Mouse (Mus musculus): Measurements from ENCODE around the gene Syk. TPM values are rescaled to one million over a fixed set of nuclear protein-coding genes. Genes with fewer than 3 reads are reported as not detected.

Gene Syk
- polyA plus RNA-seq, 1 experiment from 2014 or later = 3.9 TPM

DNA sequence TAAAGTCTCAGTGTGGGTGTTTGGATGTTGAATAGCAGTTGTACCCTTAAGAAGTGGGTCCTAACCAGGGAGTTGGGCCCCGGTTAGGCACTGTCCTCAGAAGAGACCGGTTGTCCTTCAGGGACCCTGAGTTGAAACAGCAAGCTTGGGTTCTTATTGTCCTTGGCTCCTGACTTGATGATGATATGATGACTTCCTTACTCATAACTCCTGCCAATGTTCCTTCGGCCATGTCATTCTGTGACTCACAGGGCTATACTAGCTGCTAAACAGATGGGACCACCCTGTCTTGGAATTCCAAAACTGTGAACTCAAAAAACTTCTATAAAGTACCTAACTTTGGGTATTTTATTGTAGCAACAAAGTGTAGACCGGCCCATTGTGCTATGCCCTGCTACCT lies 4.8 kb downstream of the Syk start:
- no peak overlapping the region for H3K4me2 ChIP-seq (ENCODE audit: low read depth, low read length)
- H3K9me3 ChIP-seq (replicated peaks; ENCODE audit: control insufficient read depth, low read length) = no peaks in the 10 kb centered on the region
- H3K27me3 ChIP-seq (ENCODE audit: control insufficient read depth, insufficient read depth, low read length) = no peaks in the 10 kb centered on the region
- no peak overlapping the region for H3K27ac ChIP-seq (ENCODE audit: low read length)
- no peak overlapping the region for H3K9ac ChIP-seq (ENCODE audit: low read length)
- no peak overlapping the region for H3K4me3 ChIP-seq (replicated peaks; ENCODE audit: low read length)
- no peaks in the 10 kb centered on the region for H3K4me1 ChIP-seq (ENCODE audit: control insufficient read depth, insufficient read depth, low read length)
- WGBS = 89% methylated on average over 4 of the region's 4 CpGs
- ATAC-seq (ENCODE audit: insufficient read depth, low FRiP score) = no peak
- H3K36me3 ChIP-seq (ENCODE audit: control insufficient read depth, insufficient read depth, low read length) = no peaks in the 10 kb centered on the region

GRCm38 (mm10) chr13:52589043-52589442 lies 6.1 kb downstream of the Syk start:
- Histone ChIP-seq H3K4me2 (ENCODE audit: low read depth, low read length) (no peak overlapping the region), H3K9ac (ENCODE audit: low read length) (no peak overlapping the region), H3K27ac (ENCODE audit: low read length) (no peak overlapping the region), H3K4me3 (replicated peaks; ENCODE audit: low read length) (no peak overlapping the region), H3K4me1 (ENCODE audit: control insufficient read depth, insufficient read depth, low read length) (no peaks in the 10 kb centered on the region), H3K9me3 (replicated peaks; ENCODE audit: control insufficient read depth, low read length) (no peaks in the 10 kb centered on the region), H3K36me3 (ENCODE audit: control insufficient read depth, insufficient read depth, low read length) (no peaks in the 10 kb centered on the region), H3K27me3 (ENCODE audit: control insufficient read depth, insufficient read depth, low read length) (no peaks in the 10 kb centered on the region)
- WGBS = 81% methylated on average over 4 of the region's 4 CpGs
- no peak for ATAC-seq (ENCODE audit: insufficient read depth, low FRiP score)

DNA sequence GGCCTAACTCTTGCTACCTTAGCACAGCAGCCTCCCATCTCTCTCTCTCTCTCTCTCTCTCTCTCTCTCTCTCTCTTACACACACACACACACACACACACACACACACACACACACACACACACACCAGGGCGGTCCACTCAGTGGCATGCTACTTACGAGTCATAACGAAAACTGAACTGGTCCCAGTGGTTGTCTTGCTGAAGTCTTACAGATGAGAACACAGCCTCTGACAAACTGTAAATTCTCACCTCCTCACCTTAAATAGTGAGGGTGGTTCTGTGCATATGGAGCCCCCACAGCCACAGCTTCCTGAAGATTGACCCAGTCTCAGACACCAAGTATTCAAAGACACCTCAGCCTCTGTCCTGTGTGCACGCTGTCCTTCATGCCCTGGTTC lies 8.9 kb downstream of the Syk start:
- Histone ChIP-seq H3K4me2 (ENCODE audit: low read depth, low read length) (no peak overlapping the region), H3K36me3 (ENCODE audit: control insufficient read depth, insufficient read depth, low read length) (no peaks in the 10 kb centered on the region), H3K4me1 (ENCODE audit: control insufficient read depth, insufficient read depth, low read length) (no peaks in the 10 kb centered on the region), H3K27me3 (ENCODE audit: control insufficient read depth, insufficient read depth, low read length) (no peaks in the 10 kb centered on the region), H3K27ac (ENCODE audit: low read length) (no peak overlapping the region), H3K9ac (ENCODE audit: low read length) (no peak overlapping the region), H3K4me3 (replicated peaks; ENCODE audit: low read length) (no peak overlapping the region), H3K9me3 (replicated peaks; ENCODE audit: control insufficient read depth, low read length) (no peaks in the 10 kb centered on the region)
- no peak for ATAC-seq (ENCODE audit: insufficient read depth, low FRiP score)
- WGBS = 94% methylated on average over 4 of the region's 4 CpGs

GRCm38 (mm10) chr13:52596692-52597091 lies 13.7 kb downstream of the Syk start:
- ATAC-seq (ENCODE audit: insufficient read depth, low FRiP score) = no peak
- no peak overlapping the region for H3K27ac ChIP-seq (ENCODE audit: low read length)

DNA sequence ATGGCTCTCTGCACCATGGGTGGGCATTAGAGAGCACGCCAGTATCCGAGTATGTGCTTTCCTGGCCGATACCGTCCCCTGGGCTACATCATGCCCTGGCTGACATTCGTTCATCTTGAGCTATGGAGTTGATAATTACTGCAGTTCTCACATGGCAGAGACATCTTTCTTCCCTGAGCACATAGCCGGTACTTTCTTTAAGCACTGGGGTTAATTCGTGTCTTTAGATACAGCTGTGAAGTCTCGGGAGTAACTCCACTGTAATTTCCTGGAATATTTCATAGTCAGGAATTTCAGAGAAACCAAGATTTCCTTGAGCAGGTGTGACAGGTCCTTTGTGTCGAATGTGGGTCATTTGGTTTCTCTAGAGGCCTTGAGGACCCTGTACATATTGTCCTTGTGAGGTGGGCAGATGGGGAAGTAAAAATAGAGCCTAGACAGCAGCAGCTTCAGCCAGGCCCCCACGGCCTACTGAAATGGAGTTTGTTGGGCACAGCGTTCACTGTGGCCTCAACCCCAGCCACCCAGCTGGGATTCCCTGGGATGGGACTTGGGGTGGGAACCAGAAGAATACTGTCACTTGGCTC lies 14.2 kb downstream of the Syk start:
- H3K27me3 ChIP-seq (ENCODE audit: control insufficient read depth, insufficient read depth, low read length) = no peaks in the 10 kb centered on the region
- H3K4me2 ChIP-seq (ENCODE audit: low read depth, low read length) = 0 out of 2 replicates have a peak overlapping the region, but pooled peaks have one; percentile 31
- no peak for ATAC-seq (ENCODE audit: insufficient read depth, low FRiP score)
- 72% methylated on average over 11 of the region's 11 CpGs for WGBS
- H3K9me3 ChIP-seq (replicated peaks; ENCODE audit: control insufficient read depth, low read length) = no peaks in the 10 kb centered on the region
- H3K27ac ChIP-seq (ENCODE audit: low read length) = no peak overlapping the region
- H3K9ac ChIP-seq (ENCODE audit: low read length) = no peak overlapping the region
- no peaks in the 10 kb centered on the region for H3K4me1 ChIP-seq (ENCODE audit: control insufficient read depth, insufficient read depth, low read length)
- H3K36me3 ChIP-seq (ENCODE audit: control insufficient read depth, insufficient read depth, low read length) = no peaks in the 10 kb centered on the region
- no peak overlapping the region for H3K4me3 ChIP-seq (replicated peaks; ENCODE audit: low read length)

More at GRCm38 (mm10) chr13:52596692-52597091, 13.7 kb downstream of the Syk start:
- Histone ChIP-seq H3K36me3 (ENCODE audit: control insufficient read depth, insufficient read depth, low read length) (no peaks in the 10 kb centered on the region), H3K4me2 (ENCODE audit: low read depth, low read length) (0 out of 2 replicates have a peak overlapping the region, but pooled peaks have one; percentile 31), H3K9ac (ENCODE audit: low read length) (no peak overlapping the region), H3K4me3 (replicated peaks; ENCODE audit: low read length) (no peak overlapping the region), H3K4me1 (ENCODE audit: control insufficient read depth, insufficient read depth, low read length) (no peaks in the 10 kb centered on the region), H3K9me3 (replicated peaks; ENCODE audit: control insufficient read depth, low read length) (no peaks in the 10 kb centered on the region), H3K27me3 (ENCODE audit: control insufficient read depth, insufficient read depth, low read length) (no peaks in the 10 kb centered on the region)
- 73% methylated on average over 5 of the region's 5 CpGs for WGBS

- H3K27me3 ChIP-seq (ENCODE audit: control insufficient read depth, insufficient read depth, low read length) = no peaks in the 10 kb centered on the region
- ATAC-seq (ENCODE audit: insufficient read depth, low FRiP score) = no peak
Observed at GRCm38 (mm10) chr13:52598233-52598632, 15.3 kb downstream of the Syk start.

DNA sequence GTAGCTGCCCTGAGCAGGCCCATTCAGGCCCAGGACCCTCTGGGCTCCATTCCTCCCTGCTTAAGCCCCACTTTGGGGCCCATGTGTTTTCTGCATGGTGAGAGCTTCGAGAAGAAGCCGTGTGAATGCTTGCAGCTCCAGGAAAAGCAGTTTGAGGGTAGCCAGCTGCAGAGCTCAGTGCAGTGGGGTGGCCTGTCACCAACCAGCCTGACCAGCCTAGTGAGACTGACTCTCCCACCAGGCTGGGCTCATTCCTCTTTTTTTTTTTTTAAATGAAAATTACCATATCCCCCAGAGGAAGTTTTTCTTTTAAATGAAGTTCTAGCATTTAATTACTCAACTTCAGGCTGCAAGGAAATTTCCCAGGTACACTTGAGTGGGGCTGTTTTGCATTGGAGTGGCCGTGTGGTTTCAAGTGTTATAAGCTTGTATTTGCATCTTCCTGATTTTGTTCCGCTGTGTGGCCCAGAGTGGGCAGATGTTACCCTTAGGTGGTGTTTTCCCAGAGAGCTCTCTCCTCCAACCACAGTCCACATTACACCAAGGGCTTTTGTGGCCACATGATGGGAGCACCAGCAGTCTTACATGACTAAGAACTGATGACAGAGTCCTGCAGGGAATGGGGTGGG lies 17.2 kb downstream of the Syk start:
- no peak for ATAC-seq (ENCODE audit: insufficient read depth, low FRiP score)
- H3K27me3 ChIP-seq (ENCODE audit: control insufficient read depth, insufficient read depth, low read length) = no peaks in the 10 kb centered on the region
- WGBS = 66% methylated on average over 4 of the region's 4 CpGs
- H3K4me2 ChIP-seq (ENCODE audit: low read depth, low read length) = no peak overlapping the region
- no peak overlapping the region for H3K9ac ChIP-seq (ENCODE audit: low read length)
- no peaks in the 10 kb centered on the region for H3K36me3 ChIP-seq (ENCODE audit: control insufficient read depth, insufficient read depth, low read length)
- no peak overlapping the region for H3K4me3 ChIP-seq (replicated peaks; ENCODE audit: low read length)
- H3K27ac ChIP-seq (ENCODE audit: low read length) = no peak overlapping the region
- H3K4me1 ChIP-seq (ENCODE audit: control insufficient read depth, insufficient read depth, low read length) = no peaks in the 10 kb centered on the region
- no peaks in the 10 kb centered on the region for H3K9me3 ChIP-seq (replicated peaks; ENCODE audit: control insufficient read depth, low read length)

More at GRCm38 (mm10) chr13:52598233-52598632, 15.3 kb downstream of the Syk start:
- Histone ChIP-seq H3K27ac (ENCODE audit: low read length) (no peak overlapping the region), H3K9me3 (replicated peaks; ENCODE audit: control insufficient read depth, low read length) (no peaks in the 10 kb centered on the region), H3K4me2 (ENCODE audit: low read depth, low read length) (no peak overlapping the region), H3K4me3 (replicated peaks; ENCODE audit: low read length) (no peak overlapping the region), H3K9ac (ENCODE audit: low read length) (no peak overlapping the region), H3K4me1 (ENCODE audit: control insufficient read depth, insufficient read depth, low read length) (no peaks in the 10 kb centered on the region), H3K36me3 (ENCODE audit: control insufficient read depth, insufficient read depth, low read length) (no peaks in the 10 kb centered on the region)
- WGBS = 43% methylated on average over 3 of the region's 3 CpGs

DNA sequence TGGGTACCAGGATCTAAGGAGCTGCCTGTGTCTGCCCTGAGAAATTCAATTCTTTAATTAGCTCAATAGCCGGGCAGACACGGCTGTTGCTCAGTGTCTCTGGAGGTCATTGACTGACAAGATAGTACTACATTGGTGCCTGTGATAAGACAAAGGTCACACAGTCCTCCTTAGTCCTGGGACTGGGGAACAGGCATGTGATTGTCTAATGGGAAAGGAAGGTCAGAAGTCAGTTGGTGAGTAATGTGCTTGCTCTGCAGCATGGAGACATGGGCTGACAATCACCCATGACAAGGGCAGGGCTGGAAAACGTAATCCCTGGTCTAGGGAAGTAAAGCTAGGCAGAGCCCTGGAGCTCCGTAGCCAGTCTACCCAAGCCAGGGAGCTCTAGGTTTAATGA lies 19.8 kb downstream of the Syk start:
- H3K9me3 ChIP-seq (replicated peaks; ENCODE audit: control insufficient read depth, low read length) = no peaks in the 10 kb centered on the region
- no peak overlapping the region for H3K4me3 ChIP-seq (replicated peaks; ENCODE audit: low read length)
- no peak overlapping the region for H3K27ac ChIP-seq (ENCODE audit: low read length)
- ATAC-seq (ENCODE audit: insufficient read depth, low FRiP score) = no peak
- 58% methylated on average over 4 of the region's 4 CpGs for WGBS
- no peak overlapping the region for H3K9ac ChIP-seq (ENCODE audit: low read length)
- no peaks in the 10 kb centered on the region for H3K27me3 ChIP-seq (ENCODE audit: control insufficient read depth, insufficient read depth, low read length)
- H3K4me2 ChIP-seq (ENCODE audit: low read depth, low read length) = no peak overlapping the region
- H3K4me1 ChIP-seq (ENCODE audit: control insufficient read depth, insufficient read depth, low read length) = 0 out of 2 replicates have a peak, but pooled peaks cover 5% of the 10 kb centered on the region
- H3K36me3 ChIP-seq (ENCODE audit: control insufficient read depth, insufficient read depth, low read length) = no peaks in the 10 kb centered on the region

- 82% methylated on average over 6 of the region's 6 CpGs for WGBS
- H3K27me3 ChIP-seq (ENCODE audit: control insufficient read depth, insufficient read depth, low read length) = no peaks in the 10 kb centered on the region
- ATAC-seq (ENCODE audit: insufficient read depth, low FRiP score) = no peak
Observed at GRCm38 (mm10) chr13:52603704-52604349, 20.9 kb downstream of the Syk start.

More at GRCm38 (mm10) chr13:52603704-52604349, 20.9 kb downstream of the Syk start:
- 0 out of 2 replicates have a peak, but pooled peaks cover 5% of the 10 kb centered on the region for H3K4me1 ChIP-seq (ENCODE audit: control insufficient read depth, insufficient read depth, low read length)
- no peaks in the 10 kb centered on the region for H3K36me3 ChIP-seq (ENCODE audit: control insufficient read depth, insufficient read depth, low read length)
- no peak overlapping the region for H3K9ac ChIP-seq (ENCODE audit: low read length)
- H3K4me2 ChIP-seq (ENCODE audit: low read depth, low read length) = no peak overlapping the region
- no peak overlapping the region for H3K27ac ChIP-seq (ENCODE audit: low read length)
- H3K9me3 ChIP-seq (replicated peaks; ENCODE audit: control insufficient read depth, low read length) = no peaks in the 10 kb centered on the region
- no peak overlapping the region for H3K4me3 ChIP-seq (replicated peaks; ENCODE audit: low read length)

All from stomach, embryonic 16.5 days (tissue).